Mouse (Mus musculus) spleen, adult 2 months (tissue): ENCODE measurements around the gene Klc4. TPM values are rescaled to one million over a fixed set of nuclear protein-coding genes. Genes with fewer than 3 reads are reported as not detected.

Experiments used
- DNase-seq, 2 experiments: peaks; one replicate each; pipeline versions ENCODE4 v3.0.0 to v3.0.0-alpha.2; 2012 to 2021; ENCODE audit warnings: low spot score in 2 of 2, low read depth in 1 of 2
- H3K27ac ChIP-seq: fragments of 200-500 bp; 2 replicates; pipeline ENCODE4 v1.5.1; 2012; ENCODE audit warnings: low read length, inconsistent platforms; ENCODE audit not compliant: insufficient read depth
- H3K27me3 ChIP-seq: fragments of 200-500 bp; 2 replicates; pipeline ENCODE4 v1.6.1; 2012; ENCODE audit warnings: mild to moderate bottlenecking, moderate library complexity, low read length, inconsistent platforms; ENCODE audit not compliant: control insufficient read depth, insufficient read depth
- H3K36me3 ChIP-seq: fragments of 200-500 bp; 2 replicates; pipeline ENCODE4 v1.6.1; 2012; ENCODE audit warnings: mild to moderate bottlenecking, low read length, inconsistent platforms; ENCODE audit not compliant: control insufficient read depth, insufficient read depth
- H3K4me1 ChIP-seq: fragments of 200-500 bp; 2 replicates; pipeline ENCODE4 v1.6.1; 2011; ENCODE audit warnings: inconsistent platforms; ENCODE audit not compliant: control insufficient read depth, insufficient read depth, insufficient read length
- H3K4me3 ChIP-seq: fragments of 200-500 bp; 2 replicates; pipeline ENCODE4 v1.5.1; 2011; ENCODE audit warnings: mild to moderate bottlenecking, inconsistent platforms; ENCODE audit not compliant: insufficient read depth, insufficient read length; ENCODE audit errors: extremely low read depth
- CTCF ChIP-seq: fragments of 200-500 bp; IDR thresholded peaks from 2 replicates; pipeline ENCODE4 v1.5.1; 2011; ENCODE audit warnings: mild to moderate bottlenecking, inconsistent platforms; ENCODE audit not compliant: insufficient read depth, insufficient read length, insufficient replicate concordance; ENCODE audit errors: extremely low read depth
- POLR2A ChIP-seq: fragments of 200-500 bp; IDR thresholded peaks from 2 replicates; pipeline ENCODE4 v1.6.1; 2011; ENCODE audit warnings: low read depth, low read length, inconsistent platforms
- WGBS: fragments of 180-500 bp; shearing (Covaris S2); methylation state at CpG from one replicate; pipeline ENCODE4 v1.1.7; 2018; 5-methylcytosine and 5-hydroxymethylcytosine counted together
- polyA plus RNA-seq: library from polyadenylated mRNA; depleted of rRNA; stranded (reverse); fragments of >200 nt; gene quantifications from 2 replicates; pipeline ENCODE4 v1.2.3, GENCODE M21; 2012; rRNA removed

Klc4 gene
- polyA plus RNA-seq, 1 experiment: 14.2 TPM

DNA sequence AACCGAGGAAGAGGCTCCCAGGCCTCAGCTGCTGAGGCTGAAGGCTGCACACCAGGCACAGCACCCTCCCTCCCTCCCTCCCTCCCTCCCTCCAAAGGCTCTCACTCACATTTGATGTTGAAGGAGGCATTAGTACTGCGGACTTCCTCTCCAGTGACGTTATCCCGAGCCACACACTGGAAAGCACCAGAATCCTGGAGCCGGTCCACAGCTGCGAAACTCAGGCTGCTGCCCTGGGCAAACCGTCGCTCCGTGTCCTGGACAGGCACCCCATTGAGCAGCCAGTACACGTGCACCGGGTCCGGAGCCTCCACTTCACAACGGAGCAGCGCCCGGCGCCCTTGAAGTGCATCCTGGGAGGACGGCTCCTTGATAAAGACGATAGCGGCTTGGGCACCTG is 54.4 kb downstream of the Klc4 start:
- TF ChIP-seq CTCF (no peak), POLR2A (no peak)
- DNase-seq: no peak
- Histone ChIP-seq H3K27ac (no peak overlapping the region), H3K36me3 (no peaks in the 10 kb centered on the region), H3K4me3 (no peak overlapping the region), H3K27me3 (no peaks in the 10 kb centered on the region), H3K4me1 (no peaks in the 10 kb centered on the region)
- WGBS: 88% methylated on average over 19 of the region's 19 CpGs

DNA sequence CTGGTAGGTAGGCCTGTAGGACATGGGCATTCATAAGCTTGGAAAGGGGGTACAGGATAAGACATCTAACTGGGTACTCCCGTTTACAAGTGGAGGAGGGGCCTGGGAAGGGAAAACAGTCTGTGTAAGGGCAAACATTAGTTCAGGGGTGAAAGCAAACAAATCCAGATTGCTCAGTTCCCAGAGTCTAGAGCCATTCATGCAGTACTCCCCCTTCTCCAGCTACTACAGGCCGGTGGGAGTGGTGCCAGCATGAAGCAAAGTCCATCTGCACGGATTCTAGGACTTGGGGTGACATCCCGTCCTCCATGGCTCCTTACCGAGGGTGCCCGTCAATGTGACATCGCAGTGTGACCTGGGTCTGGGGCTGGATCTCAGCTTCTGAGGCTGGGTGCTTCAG is 55.4 kb downstream of the Klc4 start:
- Histone ChIP-seq H3K27ac (no peak overlapping the region), H3K27me3 (no peaks in the 10 kb centered on the region), H3K4me1 (no peaks in the 10 kb centered on the region), H3K36me3 (no peaks in the 10 kb centered on the region), H3K4me3 (no peak overlapping the region)
- no peak for DNase-seq
- no peak for TF ChIP-seq POLR2A
- TF ChIP-seq CTCF: no peak
- 82% methylated on average over 7 of the region's 7 CpGs for WGBS

DNA sequence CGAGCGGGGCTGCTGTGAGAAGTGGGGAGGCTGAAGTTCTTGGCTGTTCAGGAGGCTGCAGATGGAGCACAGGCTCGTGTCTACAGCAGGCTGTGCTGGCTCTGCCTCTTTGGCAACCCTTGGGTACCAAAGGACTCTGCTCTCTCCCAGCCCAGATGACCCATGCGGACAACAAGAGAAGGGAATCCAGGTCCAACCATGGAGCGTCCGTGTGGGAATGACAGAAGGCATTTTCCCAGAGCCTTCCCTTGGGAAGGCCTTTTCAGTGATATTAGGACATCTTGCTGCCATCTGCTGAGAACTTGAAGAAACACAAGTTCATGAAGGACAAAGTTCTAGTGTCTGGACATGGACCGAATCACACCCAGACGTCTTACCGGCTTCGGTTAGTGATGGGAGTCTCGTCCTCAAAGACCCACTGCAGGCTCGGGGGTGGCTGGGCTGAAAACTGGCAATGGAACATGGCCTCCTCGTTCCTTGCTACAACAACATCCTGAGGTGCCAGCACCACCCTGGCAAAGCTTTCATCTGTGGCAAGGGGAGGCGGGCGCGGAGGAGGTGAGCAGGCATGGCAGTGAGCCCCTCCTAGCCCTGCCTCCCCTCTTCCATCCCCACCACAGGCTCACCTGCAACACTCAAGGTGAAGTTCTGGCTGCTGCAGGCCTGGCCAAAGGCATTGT is 56.0 kb downstream of the Klc4 start:
- Histone ChIP-seq H3K27me3 (no peaks in the 10 kb centered on the region), H3K4me3 (no peak overlapping the region), H3K36me3 (no peaks in the 10 kb centered on the region), H3K27ac (no peak overlapping the region), H3K4me1 (no peaks in the 10 kb centered on the region)
- DNase-seq: no peak
- 90% methylated on average over 16 of the region's 16 CpGs for WGBS
- TF ChIP-seq CTCF: no peak
- no peak for TF ChIP-seq POLR2A

DNA sequence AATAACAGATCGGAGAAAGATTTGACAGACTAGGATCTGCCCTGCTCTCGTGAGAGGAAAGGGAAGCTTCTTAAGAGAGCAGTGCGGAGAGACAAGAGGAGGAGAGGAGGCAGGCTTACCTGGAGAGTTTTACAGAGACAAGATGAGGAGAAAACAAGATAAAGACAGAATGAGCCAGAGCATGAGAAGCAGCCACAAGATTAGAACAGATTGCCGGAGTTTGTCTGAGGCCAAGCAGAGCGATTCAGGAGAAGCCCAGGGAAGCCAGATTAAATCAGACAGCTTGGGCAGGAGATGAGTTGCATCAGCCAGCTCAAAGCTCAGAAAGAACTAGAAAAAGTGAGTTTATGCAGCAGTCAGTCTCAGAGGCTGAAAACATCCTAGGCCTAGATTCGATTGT is 56.9 kb downstream of the Klc4 start:
- no peak overlapping the region for H3K27ac ChIP-seq
- H3K27me3 ChIP-seq: no peaks in the 10 kb centered on the region
- H3K36me3 ChIP-seq: no peaks in the 10 kb centered on the region
- no peak for DNase-seq
- no peaks in the 10 kb centered on the region for H3K4me1 ChIP-seq
- WGBS: 88% methylated on average over 6 of the region's 6 CpGs
- no peak overlapping the region for H3K4me3 ChIP-seq
- TF ChIP-seq CTCF: no peak
- no peak for TF ChIP-seq POLR2A

DNA sequence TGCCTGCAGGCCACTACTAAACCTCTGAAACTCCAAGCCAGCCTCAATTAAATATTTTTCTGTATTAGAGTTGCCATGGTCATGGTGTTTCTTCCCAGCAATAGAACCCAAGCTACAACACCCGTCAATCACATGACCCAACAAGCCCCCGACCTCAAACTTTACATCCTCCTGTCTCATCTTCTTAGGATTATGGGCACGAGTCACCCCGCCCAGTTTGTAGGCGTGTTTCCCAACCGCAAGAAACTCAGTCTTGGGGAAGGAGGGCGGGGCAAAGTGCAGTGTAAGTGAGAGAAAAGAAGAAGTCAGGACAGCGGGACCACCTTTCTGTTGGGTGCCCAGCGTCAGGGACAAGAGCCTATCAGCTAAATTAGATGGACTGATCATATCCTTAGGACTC is 57.6 kb downstream of the Klc4 start:
- no peak for TF ChIP-seq POLR2A
- Histone ChIP-seq H3K27ac (no peak overlapping the region), H3K36me3 (no peaks in the 10 kb centered on the region), H3K4me1 (no peaks in the 10 kb centered on the region), H3K27me3 (no peaks in the 10 kb centered on the region), H3K4me3 (no peak overlapping the region)
- DNase-seq: no peak
- WGBS: 24% methylated on average over 9 of the region's 9 CpGs

DNA sequence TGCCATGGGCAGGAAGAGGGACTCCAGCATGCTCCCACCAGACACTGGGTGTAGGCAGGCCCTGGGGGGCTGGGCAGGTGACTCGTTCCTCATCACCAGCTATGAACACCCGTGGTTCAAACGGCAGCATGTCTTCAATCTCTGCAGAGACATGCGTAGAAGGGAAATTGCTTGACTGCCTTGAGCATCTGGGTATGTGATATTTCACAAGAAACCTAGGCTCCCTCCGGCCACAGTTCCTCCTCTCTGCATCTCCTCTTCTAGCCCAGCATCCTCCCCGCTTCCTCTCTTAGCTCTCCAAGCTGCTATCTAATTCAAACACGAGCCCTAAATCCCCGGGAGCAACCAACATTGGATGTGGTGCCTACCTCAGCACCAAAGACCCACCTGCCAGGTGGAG is 59.5 kb downstream of the Klc4 start:
- DNase-seq: no peak
- TF ChIP-seq POLR2A (no peak), CTCF (no peak)
- 76% methylated on average over 8 of the region's 8 CpGs for WGBS
- no peaks in the 10 kb centered on the region for H3K4me1 ChIP-seq
- no peaks in the 10 kb centered on the region for H3K27me3 ChIP-seq
- H3K36me3 ChIP-seq: no peaks in the 10 kb centered on the region
- H3K27ac ChIP-seq: no peak overlapping the region
- H3K4me3 ChIP-seq: no peak overlapping the region

Other genes with a start within 250 kb of the Klc4 start
- gene Crip3, start 217.1 kb downstream of the Klc4 start, polyA plus RNA-seq: 8.9 and 10.0 TPM in 2 replicates
- gene Slc22a7, start 207.6 kb downstream of the Klc4 start, polyA plus RNA-seq: 0.07 TPM in 1 of 2 replicates, not detected in the other
- gene Ttbk1, start 158.3 kb downstream of the Klc4 start, polyA plus RNA-seq: 0.82 and 0.89 TPM in 2 replicates
- gene Dnph1, start 149.3 kb downstream of the Klc4 start, polyA plus RNA-seq: 2.3 and 3.6 TPM in 2 replicates
- 16.2 and 19.4 TPM in 2 replicates for gene Cul9, start 99.6 kb downstream of the Klc4 start, polyA plus RNA-seq
- gene Srf, start 89.8 kb downstream of the Klc4 start, polyA plus RNA-seq: 146 and 226 TPM in 2 replicates
- 8.5 and 11.1 TPM in 2 replicates for gene Ptk7, start 16.5 kb downstream of the Klc4 start, polyA plus RNA-seq
- 48.3 and 49.8 TPM in 2 replicates for gene Mrpl2, start 207 bp upstream of the Klc4 start, polyA plus RNA-seq
- gene Cul7, start 4.3 kb upstream of the Klc4 start, polyA plus RNA-seq: 19.0 and 21.5 TPM in 2 replicates
- gene Rrp36, start 28.3 kb upstream of the Klc4 start, polyA plus RNA-seq: 25.8 and 32.8 TPM in 2 replicates
- 30.2 and 34.6 TPM in 2 replicates for gene Mea1, start 32.8 kb upstream of the Klc4 start, polyA plus RNA-seq
- 57.5 and 69.2 TPM in 2 replicates for gene Klhdc3, start 34.9 kb upstream of the Klc4 start, polyA plus RNA-seq
- 28.8 and 34.2 TPM in 2 replicates for gene Ppp2r5d, start 59.1 kb upstream of the Klc4 start, polyA plus RNA-seq
- gene Pex6, start 65.4 kb upstream of the Klc4 start, polyA plus RNA-seq: 44.9 and 64.0 TPM in 2 replicates
- gene Gnmt, start 83.1 kb upstream of the Klc4 start, polyA plus RNA-seq: 6.4 and 8.1 TPM in 2 replicates
- 55.6 and 62.8 TPM in 2 replicates for gene Cnpy3, start 106.2 kb upstream of the Klc4 start, polyA plus RNA-seq
- 0.08 and 0.20 TPM in 2 replicates for gene Ptcra, start 117.7 kb upstream of the Klc4 start, polyA plus RNA-seq
- 37.3 and 73.8 TPM in 2 replicates for gene 2310039H08Rik, start 126.6 kb upstream of the Klc4 start, polyA plus RNA-seq
- 13.7 and 14.0 TPM in 2 replicates for gene Rpl7l1, start 136.7 kb upstream of the Klc4 start, polyA plus RNA-seq
- 14.4 and 14.5 TPM in 2 replicates for gene Bicral, start 212.5 kb upstream of the Klc4 start, polyA plus RNA-seq
- 17.2 and 21.3 TPM in 2 replicates for gene Tbcc, start 244.7 kb upstream of the Klc4 start, polyA plus RNA-seq